Mouse (Mus musculus) liver, embryonic 14.5 days (tissue): ENCODE results near the gene Gm11596.

Experiments used
- CTCF ChIP-seq: IDR thresholded peaks from 2 replicates; pipeline ENCODE4 v1.5.1; 2016; ENCODE audit warnings: antibody characterized with exemption, low read depth, control low read depth
- EP300 ChIP-seq: IDR thresholded peaks from 2 replicates; pipeline ENCODE4 v1.6.1; 2016; ENCODE audit warnings: antibody characterized with exemption, low read depth

DNA sequence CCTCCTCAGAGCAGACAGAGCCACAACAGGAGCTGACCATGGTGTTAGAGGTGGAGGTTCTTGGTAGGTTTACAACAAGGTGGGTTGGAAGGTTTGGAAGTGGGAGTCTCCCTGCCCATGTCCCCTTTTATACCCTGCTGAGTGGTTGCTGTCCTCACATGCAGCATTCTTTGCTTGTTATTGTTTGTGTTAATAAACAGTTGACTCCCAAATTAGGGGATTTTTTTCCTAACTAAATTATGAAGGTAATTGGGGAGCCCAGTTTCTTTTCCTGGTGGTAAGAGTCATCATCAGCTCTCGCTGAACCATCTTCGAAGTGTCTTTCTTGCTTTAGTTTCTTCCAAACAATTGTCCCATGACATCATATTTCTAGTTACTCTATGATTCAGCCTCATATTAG is 12.7 kb downstream of the Gm11596 start, which contains the start of gene Krtap4-8:
- TF ChIP-seq CTCF (no peak), EP300 (no peak)
